Mouse (Mus musculus) liver, adult (tissue): Measurements from ENCODE around the gene Lcp1.

Experiments
- GATA4 ChIP-seq: IDR thresholded peaks from 2 replicates; pipeline ENCODE4 v1.6.1; 2014; ENCODE audit warnings: mild to moderate bottlenecking, low read length; ENCODE audit not compliant: insufficient replicate concordance

Lcp1 gene

GRCm38 (mm10) chr14:75168501-75168900 lies 37.6 kb downstream of the Lcp1 start:
- TF ChIP-seq GATA4: no peak

GRCm38 (mm10) chr14:75170546-75170945 lies 39.6 kb downstream of the Lcp1 start:
- TF ChIP-seq GATA4: no peak

GRCm38 (mm10) chr14:75174296-75174695 lies 43.4 kb downstream of the Lcp1 start:
- TF ChIP-seq GATA4: no peak

GRCm38 (mm10) chr14:75174731-75175555 lies 44.0 kb downstream of the Lcp1 start:
- TF ChIP-seq GATA4: no peak

- no peak for TF ChIP-seq GATA4
These were observed 44.9 kb downstream of the Lcp1 start for GRCm38 (mm10) chr14:75175781-75176180.

DNA sequence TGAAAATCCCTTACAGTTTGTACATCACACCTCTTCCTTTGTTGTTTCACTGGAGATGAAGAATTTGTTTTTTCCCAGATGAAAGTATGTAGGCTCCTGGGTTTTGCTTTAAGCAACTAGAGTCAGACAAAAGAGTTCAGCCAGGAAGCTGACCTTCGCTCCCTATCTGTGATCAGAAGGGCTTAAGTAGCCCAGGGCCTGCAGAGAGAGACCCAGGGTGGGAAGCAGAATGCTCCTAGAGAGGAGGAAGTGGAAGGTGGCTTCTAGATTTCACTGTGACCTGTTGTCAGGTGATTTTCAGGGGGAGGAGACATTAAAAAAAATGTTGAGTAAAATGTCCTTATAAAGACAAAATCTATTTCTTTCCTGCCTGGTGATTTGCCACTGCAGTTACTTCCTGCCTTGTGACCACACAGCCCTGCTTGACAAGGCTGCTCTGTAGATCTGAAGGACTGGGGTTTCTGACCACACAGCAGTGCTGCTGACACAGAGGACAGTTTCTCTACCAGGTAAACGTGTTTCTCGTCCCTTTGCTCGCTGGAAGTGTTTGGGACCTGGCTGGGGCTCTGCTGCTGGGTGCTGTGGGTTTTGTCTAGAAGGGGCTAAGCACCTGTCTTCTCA lies 45.6 kb downstream of the Lcp1 start:
- TF ChIP-seq GATA4: no peak

- no peak for TF ChIP-seq GATA4
These were observed 46.5 kb downstream of the Lcp1 start for GRCm38 (mm10) chr14:75177400-75177799.

DNA sequence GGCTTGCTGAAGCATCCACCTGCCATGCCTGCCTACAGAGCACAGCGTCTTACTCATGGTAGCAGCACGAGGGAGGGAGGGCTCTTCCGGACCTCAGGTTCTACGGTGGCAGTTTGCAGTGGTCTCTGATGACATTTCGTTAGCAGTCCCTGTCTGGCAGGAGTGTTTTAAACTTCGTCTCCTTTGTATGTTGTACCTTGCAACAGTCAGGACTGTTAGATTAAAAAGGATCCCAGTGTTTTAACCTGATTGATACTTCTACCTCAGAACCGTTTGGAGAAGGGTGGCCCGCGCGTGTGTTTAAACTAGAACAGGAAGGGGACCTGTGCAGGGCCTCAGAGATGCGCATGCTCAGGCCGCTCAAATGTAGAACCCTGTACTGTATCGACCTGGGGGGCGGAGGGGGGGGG lies 47.5 kb downstream of the Lcp1 start:
- TF ChIP-seq GATA4: no peak

GRCm38 (mm10) chr14:75178801-75179211 lies 47.9 kb downstream of the Lcp1 start:
- TF ChIP-seq GATA4: no peak

- TF ChIP-seq GATA4: no peak
These were observed 48.5 kb downstream of the Lcp1 start for GRCm38 (mm10) chr14:75179255-75179963.

- TF ChIP-seq GATA4: no peak
These were observed 49.7 kb downstream of the Lcp1 start for GRCm38 (mm10) chr14:75180551-75180978.

DNA sequence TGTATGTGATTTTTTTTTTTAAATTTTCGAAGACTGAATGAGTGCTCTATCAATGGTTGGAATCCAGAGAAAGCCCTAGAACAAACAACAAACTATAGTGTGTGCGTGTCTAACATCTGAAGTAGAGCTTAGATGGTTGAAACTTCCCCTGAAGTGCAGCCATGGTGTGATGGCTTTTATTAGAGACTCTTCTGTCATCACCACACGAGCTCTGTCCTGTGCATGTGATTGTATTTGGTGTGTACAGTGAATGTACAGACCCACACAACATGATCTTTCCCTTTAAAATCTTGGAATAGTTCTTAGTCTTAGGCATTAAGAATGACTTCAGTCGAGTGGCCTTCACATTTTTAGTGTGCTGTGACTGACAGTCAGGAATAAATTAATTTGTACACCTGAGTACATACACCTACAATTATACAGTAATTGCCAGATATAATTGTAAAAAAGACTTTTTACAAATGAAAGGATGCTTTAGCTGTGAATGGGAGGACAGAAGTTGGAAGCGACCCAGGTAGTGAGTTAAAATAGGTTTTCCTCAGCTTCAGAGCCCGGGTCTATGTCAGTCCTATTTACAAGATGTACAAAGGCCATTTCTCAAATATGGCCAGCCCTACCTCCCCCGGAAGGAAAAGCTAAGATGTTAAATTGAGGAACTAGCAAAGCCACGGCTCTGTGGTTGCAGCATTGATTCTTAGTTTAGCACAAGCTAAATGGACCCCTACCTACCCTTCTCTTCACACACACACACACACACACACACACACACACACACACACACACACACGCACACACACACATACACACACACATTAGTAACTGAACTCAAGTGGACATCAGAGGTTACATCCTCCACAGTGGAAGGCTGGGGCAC lies 50.4 kb downstream of the Lcp1 start:
- no peak for TF ChIP-seq GATA4

- no peak for TF ChIP-seq GATA4
These were observed 51.5 kb downstream of the Lcp1 start for GRCm38 (mm10) chr14:75182378-75182777.

GRCm38 (mm10) chr14:75182831-75183230 lies 51.9 kb downstream of the Lcp1 start:
- no peak for TF ChIP-seq GATA4

- no peak for TF ChIP-seq GATA4
These were observed 53.3 kb downstream of the Lcp1 start for GRCm38 (mm10) chr14:75184069-75184790.
